Mouse (Mus musculus): ENCODE data around the gene Ptprn2.

Gene Ptprn2

DNA sequence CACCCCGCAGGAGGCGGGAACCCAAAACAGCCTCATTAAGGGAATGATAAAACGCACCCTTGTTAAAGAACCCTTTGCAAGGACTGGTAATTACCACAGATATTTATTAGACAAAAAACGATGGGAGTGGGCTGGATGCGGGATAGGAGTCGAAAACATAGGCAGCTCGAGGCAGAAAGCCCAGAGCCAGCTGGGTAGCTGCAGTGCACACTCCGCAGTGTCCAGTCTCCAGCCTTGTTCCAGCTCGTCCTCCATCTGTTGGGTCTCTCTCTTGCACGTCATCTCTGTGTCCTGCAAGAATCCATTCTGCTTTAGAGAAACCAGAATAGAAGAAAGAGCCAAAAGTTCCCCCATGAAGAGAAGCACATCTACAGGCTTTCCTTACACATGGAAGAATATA is 564.3 kb downstream of the Ptprn2 start:
- in situ Hi-C loops (cut with MboI; ENCODE audit: low pct_unique_long_range_greater_than_20kb in 1 of 2, low sequenced_read_pairs in 2 of 2, unreplicated experiment in 1 of 2): loop anchor here in 1 of 2 experiments (25.0 kb wide), 1 partner anchor 287 kb away; no protein-coding TSS in a partner anchor

GRCm38 (mm10) chr12:117053223-117053850 is 567.8 kb downstream of the Ptprn2 start:
- in situ Hi-C loops (cut with MboI; ENCODE audit: low pct_unique_long_range_greater_than_20kb in 1 of 2, low sequenced_read_pairs in 2 of 2, unreplicated experiment in 1 of 2): no loop called here

GRCm38 (mm10) chr12:117053851-117054769 is 568.6 kb downstream of the Ptprn2 start:
- in situ Hi-C loops (cut with MboI; ENCODE audit: low pct_unique_long_range_greater_than_20kb in 1 of 2, low sequenced_read_pairs in 2 of 2, unreplicated experiment in 1 of 2): no loop called here

- in situ Hi-C loops (cut with MboI; ENCODE audit: low pct_unique_long_range_greater_than_20kb in 1 of 2, low sequenced_read_pairs in 2 of 2, unreplicated experiment in 1 of 2): no loop called here
Observed at GRCm38 (mm10) chr12:117054925-117055570, 569.5 kb downstream of the Ptprn2 start.

GRCm38 (mm10) chr12:117058184-117058958 is 572.9 kb downstream of the Ptprn2 start:
- in situ Hi-C loops (cut with MboI; ENCODE audit: low pct_unique_long_range_greater_than_20kb in 1 of 2, low sequenced_read_pairs in 2 of 2, unreplicated experiment in 1 of 2): no loop called here

- in situ Hi-C loops (cut with MboI; ENCODE audit: low pct_unique_long_range_greater_than_20kb in 1 of 2, low sequenced_read_pairs in 2 of 2, unreplicated experiment in 1 of 2): no loop called here
Observed at GRCm38 (mm10) chr12:117058975-117059374, 573.5 kb downstream of the Ptprn2 start.

- in situ Hi-C loops (cut with MboI; ENCODE audit: low pct_unique_long_range_greater_than_20kb in 1 of 2, low sequenced_read_pairs in 2 of 2, unreplicated experiment in 1 of 2): no loop called here
Observed at GRCm38 (mm10) chr12:117077664-117078063, 592.1 kb downstream of the Ptprn2 start.

- in situ Hi-C loops (cut with MboI; ENCODE audit: low pct_unique_long_range_greater_than_20kb in 1 of 2, low sequenced_read_pairs in 2 of 2, unreplicated experiment in 1 of 2): no loop called here
Observed at GRCm38 (mm10) chr12:117078945-117079344, 593.4 kb downstream of the Ptprn2 start.

DNA sequence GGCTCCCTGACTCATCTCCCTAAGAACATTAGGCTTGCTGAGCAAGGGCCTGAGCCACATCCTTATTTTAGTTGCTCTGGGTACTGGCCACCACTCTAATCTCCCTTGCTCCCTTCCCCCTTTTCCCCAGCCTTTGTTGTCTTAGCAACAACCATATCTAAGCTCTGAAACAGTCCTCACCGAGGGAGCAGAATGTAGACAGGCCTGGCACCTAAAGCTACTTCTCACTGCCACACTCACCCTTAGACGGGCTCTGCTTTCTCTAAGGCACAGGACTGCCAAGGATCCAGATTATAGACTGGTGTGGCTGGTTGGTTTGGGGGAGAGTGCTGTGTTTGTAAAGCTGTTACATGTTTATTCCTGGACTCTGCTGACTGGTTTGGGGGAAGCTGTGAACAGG is 594.2 kb downstream of the Ptprn2 start:
- in situ Hi-C loops (cut with MboI; ENCODE audit: low pct_unique_long_range_greater_than_20kb in 1 of 2, low sequenced_read_pairs in 2 of 2, unreplicated experiment in 1 of 2): no loop called here

DNA sequence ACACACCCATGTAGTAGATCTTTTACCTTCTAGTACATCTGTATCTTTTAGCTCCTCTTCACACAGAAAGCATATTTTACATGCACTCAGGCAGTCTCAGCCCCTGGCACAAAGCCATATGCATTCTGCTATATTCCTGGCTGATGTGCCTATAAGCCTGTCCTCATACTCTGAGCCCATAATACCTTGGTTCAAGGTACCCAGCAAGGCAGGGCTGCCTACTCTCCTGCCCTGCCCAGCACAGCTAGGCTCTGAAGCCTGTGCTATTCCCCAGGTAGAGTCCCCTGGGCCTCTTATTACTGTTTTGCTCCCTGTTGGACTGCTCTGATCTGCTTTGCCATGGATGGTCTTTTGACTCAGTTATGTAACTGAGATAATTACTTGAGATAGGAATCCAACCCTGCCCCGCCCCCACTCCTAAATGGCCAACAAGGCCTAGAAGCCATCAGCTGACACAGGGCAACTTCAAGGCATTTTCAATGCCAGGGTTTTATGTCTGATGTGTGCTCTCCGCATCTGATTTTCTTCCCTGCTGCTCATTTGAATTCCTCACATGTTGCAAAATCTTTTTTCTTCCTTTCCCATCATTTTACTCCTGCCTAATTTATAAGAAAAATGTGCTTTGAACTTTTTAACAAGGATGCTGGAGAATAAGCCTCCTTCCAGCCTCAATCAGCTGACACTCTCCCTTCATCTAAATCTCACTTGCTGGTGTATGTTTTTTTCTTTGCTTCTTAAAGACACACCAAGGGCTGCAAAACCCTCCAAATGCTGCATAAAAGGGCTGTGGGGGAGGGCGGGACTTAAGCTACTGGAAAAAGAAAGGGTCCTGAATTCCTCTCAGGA is 598.6 kb downstream of the Ptprn2 start:
- in situ Hi-C loops (cut with MboI; ENCODE audit: low pct_unique_long_range_greater_than_20kb in 1 of 2, low sequenced_read_pairs in 2 of 2, unreplicated experiment in 1 of 2): no loop called here

GRCm38 (mm10) chr12:117084702-117085409 is 599.3 kb downstream of the Ptprn2 start:
- in situ Hi-C loops (cut with MboI; ENCODE audit: low pct_unique_long_range_greater_than_20kb in 1 of 2, low sequenced_read_pairs in 2 of 2, unreplicated experiment in 1 of 2): no loop called here

- in situ Hi-C loops (cut with MboI; ENCODE audit: low pct_unique_long_range_greater_than_20kb in 1 of 2, low sequenced_read_pairs in 2 of 2, unreplicated experiment in 1 of 2): no loop called here
Observed at GRCm38 (mm10) chr12:117085661-117086335, 600.3 kb downstream of the Ptprn2 start.

- in situ Hi-C loops (cut with MboI; ENCODE audit: low pct_unique_long_range_greater_than_20kb in 1 of 2, low sequenced_read_pairs in 2 of 2, unreplicated experiment in 1 of 2): no loop called here
Observed at GRCm38 (mm10) chr12:117092345-117093107, 607.0 kb downstream of the Ptprn2 start.

- in situ Hi-C loops (cut with MboI; ENCODE audit: low pct_unique_long_range_greater_than_20kb in 1 of 2, low sequenced_read_pairs in 2 of 2, unreplicated experiment in 1 of 2): no loop called here
Observed at GRCm38 (mm10) chr12:117095941-117096340, 610.4 kb downstream of the Ptprn2 start.

GRCm38 (mm10) chr12:117098295-117098694 is 612.8 kb downstream of the Ptprn2 start:
- in situ Hi-C loops (cut with MboI; ENCODE audit: low pct_unique_long_range_greater_than_20kb in 1 of 2, low sequenced_read_pairs in 2 of 2, unreplicated experiment in 1 of 2): no loop called here

GRCm38 (mm10) chr12:117106696-117107095 is 621.2 kb downstream of the Ptprn2 start:
- in situ Hi-C loops (cut with MboI; ENCODE audit: low pct_unique_long_range_greater_than_20kb in 1 of 2, low sequenced_read_pairs in 2 of 2, unreplicated experiment in 1 of 2): no loop called here
